Mouse (Mus musculus) brain, embryonic 14.5 days (tissue): ENCODE measurements at regions not wholly inside any gene's neighbourhood (a gene's known extent, or its start where the extent isn't known, plus 50 kb on each side); places are given as distances from the start of the nearest gene placed in this dataset.

Experiments
- CTCF ChIP-seq: fragments of 200-500 bp; IDR thresholded peaks from 2 replicates; pipeline ENCODE4 v1.5.1; 2012; ENCODE audit warnings: inconsistent platforms, mild to moderate bottlenecking, moderate library complexity, borderline replicate concordance; ENCODE audit not compliant: insufficient read depth, insufficient read length; ENCODE audit errors: extremely low read depth
- POLR2A ChIP-seq: fragments of 200-500 bp; IDR thresholded peaks from 2 replicates; pipeline ENCODE4 v1.6.1; 2012; ENCODE audit warnings: mild to moderate bottlenecking, inconsistent platforms, borderline replicate concordance; ENCODE audit not compliant: poor library complexity, insufficient read depth, insufficient read length, severe bottlenecking; ENCODE audit errors: extremely low read depth

DNA sequence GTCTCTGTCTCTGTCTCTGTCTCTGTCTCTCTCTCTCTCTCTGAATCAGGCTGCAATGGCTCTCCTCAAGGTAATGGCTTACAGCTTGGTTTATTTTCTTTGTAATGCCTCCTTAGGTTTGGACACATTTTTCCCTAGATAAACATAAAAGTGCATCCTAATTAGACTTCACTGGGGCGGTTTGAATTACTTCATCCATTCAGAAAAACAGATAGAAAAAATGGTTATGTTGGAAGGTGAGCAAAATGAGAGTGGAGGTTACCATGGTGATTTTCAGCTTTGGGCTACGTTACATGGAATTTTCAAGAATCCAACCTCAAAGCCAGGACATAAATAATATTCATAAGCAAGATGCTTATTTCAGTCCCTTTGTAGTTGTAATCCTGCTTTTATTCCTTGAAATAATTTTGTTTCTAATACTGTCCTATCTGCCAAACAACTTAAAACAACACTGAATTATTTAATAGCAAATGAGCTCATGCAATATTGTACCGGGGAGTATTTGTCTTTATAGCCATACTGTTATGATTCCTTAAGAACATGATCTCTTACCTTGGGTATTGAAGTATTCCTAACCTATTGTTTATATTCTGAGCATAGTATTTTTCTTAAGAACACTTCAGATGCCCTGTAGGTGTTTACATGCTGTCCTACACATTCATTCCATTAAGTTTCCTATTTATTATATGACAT lies 570.1 kb upstream of the Prmt6 start:
- TF ChIP-seq CTCF (no peak), POLR2A (no peak)
